Mouse (Mus musculus): Measurements from ENCODE around the gene Gas7. TPM values are rescaled to one million over a fixed set of nuclear protein-coding genes. Genes with fewer than 3 reads are reported as not detected.

Gas7 gene
- polyA plus RNA-seq, 1 experiment from 2014 or later, result 8.4 TPM

DNA sequence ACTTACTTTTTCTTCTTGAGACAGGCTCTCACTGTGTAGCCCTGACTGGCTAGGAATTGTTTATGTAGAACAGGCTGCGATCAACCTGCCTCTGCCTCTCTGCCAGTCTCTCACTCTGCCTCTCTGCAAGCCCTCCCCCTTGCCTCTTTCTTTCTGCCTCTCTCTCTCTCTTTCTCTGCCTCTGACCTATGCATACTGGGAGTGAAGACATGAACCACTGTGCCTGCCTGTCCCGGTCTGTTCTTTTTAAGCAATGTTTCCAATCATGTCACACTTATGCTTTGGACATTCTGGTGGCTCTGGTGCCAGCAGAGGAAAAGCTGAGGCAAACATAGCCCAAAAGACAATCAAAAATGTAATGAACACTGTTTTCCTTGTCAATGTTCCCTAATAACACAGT lies 69.5 kb downstream of the Gas7 start:
- Histone ChIP-seq H3K27ac (ENCODE audit: low read length) (no peak overlapping the region; the same call in 1 of the 2 replicates), H3K9me3 (ENCODE audit: control insufficient read depth, low read length) (no peaks in the 10 kb centered on the region), H3K4me3 (ENCODE audit: low read length) (no peak overlapping the region), H3K9ac (ENCODE audit: low read depth, low read length) (no peak overlapping the region), H3K4me1 (ENCODE audit: control insufficient read depth, insufficient read depth, low read length) (peaks cover 38% of the 10 kb centered on the region), H3K4me2 (ENCODE audit: low read depth, low read length) (no peak overlapping the region), H3K36me3 (ENCODE audit: control insufficient read depth, insufficient read depth, low read length) (no peaks in the 10 kb centered on the region), H3K27me3 (replicated peaks; ENCODE audit: control insufficient read depth, insufficient read depth, low read length) (no peaks in the 10 kb centered on the region)
- no peak for ATAC-seq
- WGBS, result 41% methylated on average over 2 of the region's 2 CpGs

- ATAC-seq, result no peak
- Histone ChIP-seq H3K9me3 (ENCODE audit: control insufficient read depth, low read length) (no peaks in the 10 kb centered on the region), H3K9ac (ENCODE audit: low read depth, low read length) (no peak overlapping the region), H3K36me3 (ENCODE audit: control insufficient read depth, insufficient read depth, low read length) (no peaks in the 10 kb centered on the region), H3K27me3 (replicated peaks; ENCODE audit: control insufficient read depth, insufficient read depth, low read length) (no peaks in the 10 kb centered on the region), H3K4me1 (ENCODE audit: control insufficient read depth, insufficient read depth, low read length) (peaks cover 38% of the 10 kb centered on the region), H3K4me3 (ENCODE audit: low read length) (no peak overlapping the region), H3K27ac (ENCODE audit: low read length) (no peak overlapping the region), H3K4me2 (ENCODE audit: low read depth, low read length) (no peak overlapping the region)
- WGBS, result 63% methylated on average over 3 of the region's 3 CpGs
These were observed 70.6 kb downstream of the Gas7 start for GRCm38 (mm10) chr11:67525841-67526240.

- no peak overlapping the region for H3K4me3 ChIP-seq (ENCODE audit: low read length)
- H3K27me3 ChIP-seq (replicated peaks; ENCODE audit: control insufficient read depth, insufficient read depth, low read length), result no peaks in the 10 kb centered on the region
- peak overlapping the region; percentile 72 for H3K27ac ChIP-seq (ENCODE audit: low read length)
- H3K4me2 ChIP-seq (ENCODE audit: low read depth, low read length), result peak overlapping the region; percentile 20; the same call in 1 of the 2 replicates
- no peaks in the 10 kb centered on the region for H3K9me3 ChIP-seq (ENCODE audit: control insufficient read depth, low read length)
- WGBS, result 63% methylated on average over 12 of the region's 12 CpGs
- H3K9ac ChIP-seq (ENCODE audit: low read depth, low read length), result peak overlapping the region; percentile 11; the same call in 1 of the 2 replicates
- peaks cover 38% of the 10 kb centered on the region for H3K4me1 ChIP-seq (ENCODE audit: control insufficient read depth, insufficient read depth, low read length)
- no peaks in the 10 kb centered on the region for H3K36me3 ChIP-seq (ENCODE audit: control insufficient read depth, insufficient read depth, low read length)
- ATAC-seq, result peak; percentile 90
These were observed 71.6 kb downstream of the Gas7 start for GRCm38 (mm10) chr11:67526621-67527545.

GRCm38 (mm10) chr11:67531286-67531685 lies 76.0 kb downstream of the Gas7 start:
- no peak overlapping the region for H3K4me3 ChIP-seq (ENCODE audit: low read length)
- no peak overlapping the region for H3K4me2 ChIP-seq (ENCODE audit: low read depth, low read length)
- 70% methylated on average over 2 of the region's 2 CpGs for WGBS
- no peaks in the 10 kb centered on the region for H3K27me3 ChIP-seq (replicated peaks; ENCODE audit: control insufficient read depth, insufficient read depth, low read length)
- no peaks in the 10 kb centered on the region for H3K9me3 ChIP-seq (ENCODE audit: control insufficient read depth, low read length)
- peaks cover 14% of the 10 kb centered on the region for H3K4me1 ChIP-seq (ENCODE audit: control insufficient read depth, insufficient read depth, low read length)
- ATAC-seq, result no peak
- H3K9ac ChIP-seq (ENCODE audit: low read depth, low read length), result no peak overlapping the region
- no peaks in the 10 kb centered on the region for H3K36me3 ChIP-seq (ENCODE audit: control insufficient read depth, insufficient read depth, low read length)
- H3K27ac ChIP-seq (ENCODE audit: low read length), result no peak overlapping the region

DNA sequence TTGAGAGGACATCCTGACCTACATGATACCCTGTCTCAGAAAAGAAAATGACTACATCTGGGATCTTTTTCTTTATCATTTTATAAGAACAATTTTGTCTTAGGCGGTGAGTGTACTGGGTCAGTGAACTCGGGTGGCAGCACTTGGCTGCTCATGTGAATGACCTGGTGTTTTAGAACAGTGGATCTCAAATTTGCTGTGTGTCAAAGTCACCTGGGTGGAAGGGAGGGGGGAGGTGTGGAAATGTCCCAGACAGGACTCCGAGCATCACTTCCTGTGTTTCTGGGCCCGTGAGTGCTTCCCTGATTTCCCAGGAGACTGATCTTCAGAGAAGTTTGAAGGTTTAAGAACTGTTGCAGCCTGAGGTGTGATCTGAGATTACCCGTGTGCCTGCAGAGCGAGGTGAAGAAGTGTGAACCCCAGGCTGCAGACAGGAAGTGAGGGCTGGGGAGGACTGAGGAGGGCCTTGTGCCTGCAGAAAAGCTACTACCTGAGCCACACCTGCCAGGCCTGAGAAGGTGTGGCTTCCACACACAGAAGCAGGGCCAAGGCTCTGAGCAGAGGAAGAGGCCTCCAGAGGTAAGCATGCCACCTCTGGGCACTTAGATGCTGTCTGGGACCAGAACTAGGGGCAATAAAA lies 76.8 kb downstream of the Gas7 start:
- no peak overlapping the region for H3K9ac ChIP-seq (ENCODE audit: low read depth, low read length)
- no peaks in the 10 kb centered on the region for H3K9me3 ChIP-seq (ENCODE audit: control insufficient read depth, low read length)
- no peak overlapping the region for H3K4me2 ChIP-seq (ENCODE audit: low read depth, low read length)
- H3K27ac ChIP-seq (ENCODE audit: low read length), result no peak overlapping the region
- no peaks in the 10 kb centered on the region for H3K36me3 ChIP-seq (ENCODE audit: control insufficient read depth, insufficient read depth, low read length)
- H3K4me3 ChIP-seq (ENCODE audit: low read length), result no peak overlapping the region
- peak; percentile 73 for ATAC-seq
- 63% methylated on average over 6 of the region's 6 CpGs for WGBS
- no peaks in the 10 kb centered on the region for H3K27me3 ChIP-seq (replicated peaks; ENCODE audit: control insufficient read depth, insufficient read depth, low read length)
- peaks cover 7% of the 10 kb centered on the region for H3K4me1 ChIP-seq (ENCODE audit: control insufficient read depth, insufficient read depth, low read length)

GRCm38 (mm10) chr11:67532728-67533127 lies 77.5 kb downstream of the Gas7 start:
- Histone ChIP-seq H3K9me3 (ENCODE audit: control insufficient read depth, low read length) (no peaks in the 10 kb centered on the region), H3K36me3 (ENCODE audit: control insufficient read depth, insufficient read depth, low read length) (no peaks in the 10 kb centered on the region), H3K27me3 (replicated peaks; ENCODE audit: control insufficient read depth, insufficient read depth, low read length) (no peaks in the 10 kb centered on the region), H3K9ac (ENCODE audit: low read depth, low read length) (no peak overlapping the region), H3K4me1 (ENCODE audit: control insufficient read depth, insufficient read depth, low read length) (no peaks in the 10 kb centered on the region), H3K4me3 (ENCODE audit: low read length) (no peak overlapping the region), H3K27ac (ENCODE audit: low read length) (no peak overlapping the region), H3K4me2 (ENCODE audit: low read depth, low read length) (no peak overlapping the region)
- 80% methylated on average over 10 of the region's 10 CpGs for WGBS
- ATAC-seq, result no peak

GRCm38 (mm10) chr11:67533151-67533550 lies 77.9 kb downstream of the Gas7 start:
- Histone ChIP-seq H3K27me3 (replicated peaks; ENCODE audit: control insufficient read depth, insufficient read depth, low read length) (no peaks in the 10 kb centered on the region), H3K9me3 (ENCODE audit: control insufficient read depth, low read length) (no peaks in the 10 kb centered on the region), H3K4me3 (ENCODE audit: low read length) (no peak overlapping the region), H3K9ac (ENCODE audit: low read depth, low read length) (no peak overlapping the region), H3K4me1 (ENCODE audit: control insufficient read depth, insufficient read depth, low read length) (peaks cover under 1% of the 10 kb centered on the region; the same call in 1 of the 2 replicates), H3K27ac (ENCODE audit: low read length) (no peak overlapping the region), H3K4me2 (ENCODE audit: low read depth, low read length) (no peak overlapping the region), H3K36me3 (ENCODE audit: control insufficient read depth, insufficient read depth, low read length) (no peaks in the 10 kb centered on the region)
- 86% methylated on average over 6 of the region's 6 CpGs for WGBS
- no peak for ATAC-seq

DNA sequence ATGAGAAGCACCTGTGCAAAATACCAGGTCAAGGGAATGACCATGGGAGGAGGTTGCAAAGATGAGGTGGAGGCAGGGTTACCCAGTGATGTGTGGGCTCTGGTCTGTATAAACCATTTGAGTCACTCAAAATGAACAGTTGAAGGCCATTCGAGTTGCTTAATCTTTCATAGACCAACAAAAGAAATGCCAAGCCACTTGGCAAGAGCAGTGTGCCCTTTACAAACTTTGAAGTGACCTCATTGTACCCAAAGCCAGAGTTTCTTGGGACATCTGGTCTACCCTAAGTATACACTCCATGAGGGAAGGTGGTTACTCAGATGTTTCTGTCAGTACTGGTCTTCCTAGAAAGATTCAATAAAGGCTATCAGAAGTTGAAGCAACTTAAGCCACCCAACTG lies 80.5 kb downstream of the Gas7 start:
- ATAC-seq, result no peak
- H3K27ac ChIP-seq (ENCODE audit: low read length), result no peak overlapping the region
- no peaks in the 10 kb centered on the region for H3K9me3 ChIP-seq (ENCODE audit: control insufficient read depth, low read length)
- H3K36me3 ChIP-seq (ENCODE audit: control insufficient read depth, insufficient read depth, low read length), result no peaks in the 10 kb centered on the region
- 91% methylated on average over 1 of the region's 1 CpGs for WGBS
- H3K4me1 ChIP-seq (ENCODE audit: control insufficient read depth, insufficient read depth, low read length), result peaks cover 7% of the 10 kb centered on the region; the same call in 1 of the 2 replicates
- H3K4me2 ChIP-seq (ENCODE audit: low read depth, low read length), result no peak overlapping the region
- no peak overlapping the region for H3K9ac ChIP-seq (ENCODE audit: low read depth, low read length)
- H3K27me3 ChIP-seq (replicated peaks; ENCODE audit: control insufficient read depth, insufficient read depth, low read length), result no peaks in the 10 kb centered on the region
- H3K4me3 ChIP-seq (ENCODE audit: low read length), result no peak overlapping the region

DNA sequence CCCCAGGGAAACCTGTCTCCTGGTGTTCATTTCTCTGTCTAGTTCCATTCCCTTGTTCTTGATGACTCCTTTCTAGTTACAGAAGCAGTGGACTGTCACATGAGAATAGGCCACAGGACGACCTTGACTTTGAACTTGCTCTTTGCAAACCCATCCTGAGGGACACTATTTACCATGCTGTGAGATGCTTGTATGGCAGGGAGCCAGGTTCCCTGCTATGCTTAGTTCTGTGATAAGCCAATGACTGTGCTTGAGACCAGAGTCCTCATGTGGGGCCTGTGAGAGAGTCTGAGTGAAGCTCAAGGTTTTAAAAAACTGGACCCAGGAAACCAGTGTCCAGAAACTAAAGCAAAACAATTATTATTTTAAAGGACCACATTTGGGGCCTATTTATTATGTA lies 81.2 kb downstream of the Gas7 start:
- ATAC-seq, result no peak
- 69% methylated on average over 1 of the region's 1 CpGs for WGBS
- H3K4me2 ChIP-seq (ENCODE audit: low read depth, low read length), result no peak overlapping the region

More for the DNA sequence above, 81.2 kb downstream of the Gas7 start:
- H3K27ac ChIP-seq (ENCODE audit: low read length), result no peak overlapping the region
- H3K27me3 ChIP-seq (replicated peaks; ENCODE audit: control insufficient read depth, insufficient read depth, low read length), result no peaks in the 10 kb centered on the region
- peaks cover 7% of the 10 kb centered on the region; the same call in 1 of the 2 replicates for H3K4me1 ChIP-seq (ENCODE audit: control insufficient read depth, insufficient read depth, low read length)
- H3K36me3 ChIP-seq (ENCODE audit: control insufficient read depth, insufficient read depth, low read length), result no peaks in the 10 kb centered on the region
- no peak overlapping the region for H3K9ac ChIP-seq (ENCODE audit: low read depth, low read length)
- H3K9me3 ChIP-seq (ENCODE audit: control insufficient read depth, low read length), result no peaks in the 10 kb centered on the region
- no peak overlapping the region for H3K4me3 ChIP-seq (ENCODE audit: low read length)

Measured in intestine, embryonic 16.5 days (tissue).